Mouse (Mus musculus) urinary bladder, postnatal 10 days (tissue): ENCODE results near the gene Hepacam2.
"Not testable (repeated sequence)": the region's sequence is repeated elsewhere in the genome, so short reads cannot be mapped to it uniquely, and the experiment has no call there.

Experiments
- DNase-seq: peaks from one replicate; pipeline ENCODE4 v3.0.0; 2022; ENCODE audit warnings: low spot score

The Hepacam2 gene

GRCm38 (mm10) chr6:3498162-3498848, at the start of gene Hepacam2, which contains the start of gene Vps50:
TSS of gene Hepacam2 (minus strand) at chr6:3498298.
TSS of gene Vps50 (plus strand) at chr6:3498382.
- peak; percentile 50 for DNase-seq

DNA sequence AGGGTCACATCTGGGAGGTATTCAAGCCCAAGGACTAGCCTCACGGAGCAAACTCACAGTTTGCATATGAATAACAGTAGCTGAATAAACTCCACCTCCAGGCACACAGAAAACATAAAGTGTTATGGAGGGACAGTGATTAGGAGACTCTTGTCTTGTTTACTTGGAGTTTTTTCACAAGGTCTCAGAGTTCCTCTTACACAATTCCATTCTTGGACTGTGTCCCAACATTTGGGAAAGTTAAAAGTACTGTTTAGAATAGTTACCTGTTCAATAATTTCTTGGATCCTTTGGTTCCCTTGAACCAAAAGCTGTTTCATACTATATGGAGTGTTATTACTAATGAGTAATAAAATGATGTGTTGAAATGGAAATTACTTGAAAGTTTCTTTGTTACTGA, 46.9 kb upstream of the Hepacam2 start:
- DNase-seq: no peak

DNA sequence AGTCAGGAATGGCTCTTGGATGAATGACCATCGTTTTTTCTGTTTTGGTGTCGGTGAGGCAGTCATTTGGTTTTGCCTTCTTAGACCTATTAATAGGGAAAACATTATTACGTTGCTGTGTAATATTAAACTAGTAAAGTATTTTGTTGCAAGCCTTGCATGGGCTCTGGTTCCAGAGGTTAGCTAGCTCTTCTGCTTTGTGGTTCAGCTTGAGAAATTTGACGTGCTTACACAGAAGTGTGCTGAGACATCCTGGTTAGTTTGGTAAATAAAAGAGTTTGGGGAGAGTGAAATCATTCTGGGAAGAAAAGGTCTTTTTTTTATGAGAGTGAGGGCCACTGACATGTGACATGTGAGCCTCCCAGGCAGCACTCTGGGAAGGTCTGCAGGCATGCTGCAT, 45.8 kb upstream of the Hepacam2 start:
- DNase-seq: no peak

- no peak for DNase-seq
Measured at GRCm38 (mm10) chr6:3539470-3539869, 41.4 kb upstream of the Hepacam2 start.

- DNase-seq: no peak
Measured at GRCm38 (mm10) chr6:3536048-3536447, 38.0 kb upstream of the Hepacam2 start.

DNA sequence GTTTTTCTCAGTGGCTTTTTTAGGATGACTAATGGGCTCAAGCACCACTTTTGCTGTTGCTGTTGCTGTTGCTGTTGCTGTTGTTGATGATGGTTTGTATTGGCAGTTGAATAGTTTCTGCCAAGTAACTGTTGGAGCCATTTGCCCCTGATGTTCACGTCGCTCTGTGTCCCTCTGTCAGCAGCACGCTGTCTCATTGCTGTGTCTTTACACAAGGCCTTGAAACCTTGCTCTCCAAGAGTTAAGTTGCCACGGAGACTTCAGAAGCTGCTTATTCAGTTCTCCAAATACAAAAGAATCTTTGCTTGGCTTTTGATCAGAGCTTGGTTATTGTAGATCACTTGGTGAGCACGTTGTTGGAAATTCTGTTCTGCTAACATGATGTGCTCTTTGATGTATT, 33.3 kb upstream of the Hepacam2 start:
- no peak for DNase-seq

GRCm38 (mm10) chr6:3528198-3528597, 30.1 kb upstream of the Hepacam2 start:
- no peak for DNase-seq

DNA sequence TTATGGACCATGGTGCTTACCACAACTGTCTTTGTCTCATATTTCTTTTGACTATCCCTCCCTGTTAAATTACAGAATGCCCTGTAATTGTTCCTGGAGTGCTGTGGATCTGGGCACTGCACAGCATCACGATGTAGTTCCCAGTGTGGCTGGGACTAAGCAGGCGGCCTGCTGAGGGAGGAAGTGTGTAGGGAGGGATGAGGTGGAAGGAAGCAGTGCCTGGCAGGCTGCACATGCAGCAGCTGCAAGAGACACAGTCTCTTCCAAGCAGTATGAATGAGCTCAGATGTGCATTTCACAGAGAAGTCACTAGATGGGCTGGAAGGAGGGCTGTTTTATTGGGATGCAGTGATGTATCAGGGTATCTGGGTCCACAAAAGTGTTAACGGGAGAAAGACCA, 14.5 kb upstream of the Hepacam2 start:
- DNase-seq: no peak

GRCm38 (mm10) chr6:3511612-3512011, 13.5 kb upstream of the Hepacam2 start:
- no peak for DNase-seq

GRCm38 (mm10) chr6:3511116-3511515, 13.0 kb upstream of the Hepacam2 start:
- no peak for DNase-seq

DNA sequence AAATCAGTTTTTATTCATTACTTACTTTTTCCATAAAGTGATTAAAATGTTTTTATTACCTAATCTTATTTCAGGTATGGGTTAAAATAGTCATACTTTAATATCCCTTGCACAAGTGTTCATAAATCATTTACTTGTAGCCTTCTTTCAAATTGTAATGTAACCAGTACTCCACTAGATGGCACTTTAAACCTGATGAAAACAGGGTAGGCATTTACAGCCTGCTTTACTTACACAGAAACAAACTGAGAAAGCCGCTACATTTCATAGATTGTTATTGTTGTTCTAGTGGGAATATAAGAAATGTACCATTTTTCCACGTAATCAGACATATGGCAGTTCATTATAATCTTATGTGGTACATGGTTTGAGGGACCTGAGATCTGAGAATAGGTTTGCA, 11.7 kb upstream of the Hepacam2 start:
- DNase-seq: no peak

DNA sequence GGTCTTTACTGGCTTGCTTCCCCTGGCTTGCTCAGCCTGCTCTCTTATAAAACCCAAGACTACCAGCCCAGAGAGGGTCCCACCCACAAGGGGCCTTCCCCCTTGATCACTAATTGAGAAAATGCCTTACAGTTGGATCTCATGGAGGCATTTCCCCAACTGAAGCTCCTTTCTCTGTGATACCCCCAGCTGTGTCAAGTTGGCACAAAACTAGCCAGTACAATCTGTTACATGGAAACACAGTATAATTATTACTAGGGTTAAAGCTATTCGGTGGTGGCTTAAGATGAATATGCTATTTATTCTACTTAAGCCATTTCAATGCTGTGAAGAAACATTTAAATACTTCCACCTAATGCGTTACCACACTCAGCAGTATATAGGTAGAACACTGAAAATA, 10.1 kb upstream of the Hepacam2 start:
- not testable (repeated sequence) for DNase-seq

DNA sequence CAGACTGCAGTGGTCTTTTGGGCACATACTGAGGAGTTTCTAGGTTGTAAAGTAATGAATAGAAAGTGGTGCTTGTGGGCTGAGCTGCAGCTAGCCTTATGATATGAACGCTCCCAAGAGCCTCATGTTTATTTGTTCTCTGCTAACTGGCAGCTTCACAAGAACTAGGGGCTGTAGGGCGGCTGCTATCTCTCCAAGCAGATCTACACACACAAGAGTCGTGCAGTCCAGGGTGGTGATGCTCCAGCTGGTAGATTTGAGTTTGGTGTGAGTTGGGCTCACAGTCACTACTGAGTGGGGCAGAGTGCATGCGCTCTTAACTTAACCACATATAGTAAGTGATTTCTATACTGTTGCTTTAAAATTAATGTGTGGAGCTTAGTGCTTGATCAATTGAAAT, 9.0 kb upstream of the Hepacam2 start:
- no peak for DNase-seq

DNA sequence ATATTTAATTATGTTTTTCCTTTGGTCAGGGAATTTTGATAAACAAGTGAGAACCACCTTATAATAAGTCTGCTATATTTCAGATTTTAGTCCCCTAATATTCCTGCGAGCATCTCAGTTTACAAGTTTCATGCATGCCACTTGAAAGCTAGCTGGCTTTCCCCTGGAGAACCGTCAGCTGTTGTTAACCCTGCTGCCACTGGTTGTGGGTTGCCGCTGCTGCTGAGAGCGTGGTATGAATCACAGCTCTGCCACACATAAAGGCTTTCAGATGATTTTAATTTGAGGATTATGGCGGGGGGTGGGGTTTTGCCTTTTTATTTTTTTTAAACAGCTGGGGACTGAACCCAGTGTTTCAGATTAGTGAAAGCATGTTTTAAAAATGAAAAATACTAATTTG, 7.2 kb upstream of the Hepacam2 start:
- DNase-seq: no peak

DNA sequence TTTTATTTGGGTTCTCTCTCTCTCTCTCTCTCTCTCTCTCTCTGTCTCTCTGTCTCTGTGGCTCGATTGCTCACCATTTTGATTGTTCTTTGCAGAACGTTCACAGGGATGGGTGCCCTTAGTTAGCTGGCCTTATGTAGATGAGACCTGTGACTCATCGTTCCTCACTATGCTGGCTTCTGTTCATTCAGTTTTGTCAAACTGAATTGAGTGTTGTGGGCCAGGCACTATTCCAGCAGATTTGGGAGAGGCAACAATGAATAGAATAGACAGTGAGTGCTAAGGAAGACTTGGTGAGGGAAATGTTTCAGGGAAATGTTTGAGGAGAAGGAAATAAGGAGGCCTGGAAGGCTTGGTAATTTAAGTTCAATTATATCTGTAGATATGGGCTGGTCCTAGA, 2.2 kb upstream of the Hepacam2 start:
- no peak for DNase-seq

GRCm38 (mm10) chr6:3496210-3496609, 1.9 kb downstream of the Hepacam2 start:
- DNase-seq: no peak

DNA sequence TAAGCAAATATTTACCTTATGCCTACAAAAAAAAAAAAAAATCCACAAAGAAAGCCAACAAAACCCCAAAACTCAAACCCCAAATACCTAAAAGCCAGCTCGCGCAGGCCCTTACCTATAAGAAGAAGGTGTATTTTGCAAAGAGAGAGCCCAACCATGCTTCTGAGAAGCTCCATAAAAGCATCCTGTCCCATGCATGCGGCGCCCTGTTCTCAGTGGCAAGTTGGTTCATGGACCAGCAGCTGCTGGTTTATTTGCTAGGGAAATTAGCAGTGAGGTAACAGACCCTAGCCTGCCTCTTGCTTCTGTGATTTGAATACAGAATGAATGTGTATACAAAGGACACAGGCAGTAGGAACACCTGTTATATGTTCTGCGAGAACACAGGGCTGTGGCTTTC, 3.8 kb downstream of the Hepacam2 start:
- DNase-seq: no peak

DNA sequence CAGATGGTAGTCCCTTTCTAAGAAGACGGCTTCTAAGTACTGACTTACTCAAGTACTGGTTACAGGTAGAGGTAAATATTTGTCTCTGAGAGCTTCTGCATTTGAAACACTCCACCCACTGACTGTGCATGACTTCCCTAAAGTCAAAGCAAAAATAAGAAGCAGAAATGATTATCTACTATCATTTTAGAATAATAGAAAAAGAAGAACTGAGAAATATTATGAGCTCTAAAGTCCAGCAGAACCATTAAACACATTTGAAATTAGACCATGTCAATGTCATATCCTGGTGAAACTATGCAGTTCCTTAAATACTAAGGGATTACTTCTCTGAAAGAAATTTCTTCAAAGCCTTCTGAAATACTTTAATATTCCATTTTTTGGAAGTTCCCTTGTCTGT, 10.7 kb downstream of the Hepacam2 start:
- no peak for DNase-seq

DNA sequence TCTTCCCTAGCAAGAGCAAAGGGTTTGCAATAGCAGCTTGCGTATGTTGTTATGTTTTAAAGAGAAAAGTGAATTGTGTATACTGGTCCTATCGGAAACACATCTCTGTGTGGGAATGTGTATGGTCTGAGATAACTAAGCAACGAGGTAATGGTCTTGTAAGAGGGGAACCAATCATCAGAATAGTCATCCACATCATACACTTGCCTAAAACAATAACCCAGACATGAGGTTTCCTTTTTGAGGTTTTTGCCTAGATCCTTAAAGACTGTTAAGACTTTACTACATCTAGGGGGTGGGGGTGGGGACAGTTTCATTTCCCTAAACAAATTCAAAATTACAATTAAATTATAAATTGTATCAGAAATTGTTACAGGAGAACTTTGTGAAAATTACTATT, 13.0 kb downstream of the Hepacam2 start:
- no peak for DNase-seq

- DNase-seq: no peak
Measured at GRCm38 (mm10) chr6:3481705-3482104, 16.4 kb downstream of the Hepacam2 start.

- DNase-seq: no peak
Measured at GRCm38 (mm10) chr6:3479853-3480252, 18.2 kb downstream of the Hepacam2 start.

- no peak for DNase-seq
Measured at GRCm38 (mm10) chr6:3476299-3476698, 21.8 kb downstream of the Hepacam2 start.

- DNase-seq: no peak
Measured at GRCm38 (mm10) chr6:3470706-3471105, 27.4 kb downstream of the Hepacam2 start.

DNA sequence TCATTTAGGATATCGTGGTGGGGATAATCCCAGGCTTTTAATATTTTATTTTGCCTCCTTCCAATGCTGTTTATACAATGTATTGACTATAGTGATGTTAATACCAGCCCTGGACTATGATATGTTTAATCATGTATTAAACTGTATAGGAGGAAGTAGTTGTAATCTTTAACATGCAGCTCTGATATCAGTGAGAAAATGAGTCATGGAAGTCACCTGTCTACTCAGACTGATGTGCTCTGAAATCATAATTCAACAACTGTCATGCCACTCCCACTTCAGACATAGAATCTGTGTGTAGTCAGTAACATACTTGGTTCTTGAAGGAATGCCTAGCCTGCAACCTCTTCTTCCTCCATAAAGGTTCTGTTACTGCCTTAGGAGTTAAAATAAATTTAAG, 29.5 kb downstream of the Hepacam2 start:
- DNase-seq: no peak
